Mouse (Mus musculus) E14TG2a.4 (cell line): ENCODE measurements at regions not wholly inside any gene's neighbourhood (a gene's known extent, or its start where the extent isn't known, plus 50 kb on each side); places are given as distances from the start of the nearest gene placed in this dataset.

Experiments used
- CTCF ChIP-seq: conservative IDR thresholded peaks from 2 replicates; pipeline ENCODE4 v1.5.1; 2014; ENCODE audit warnings: low read length
- NANOG ChIP-seq: IDR thresholded peaks from 2 replicates; pipeline ENCODE4 v1.6.1; 2014; ENCODE audit warnings: borderline replicate concordance, low read length, mixed read lengths
- POU5F1 ChIP-seq: IDR thresholded peaks from 2 replicates; pipeline ENCODE4 v1.6.1; 2014; ENCODE audit warnings: low read length, borderline replicate concordance

- TF ChIP-seq CTCF (no peak), POU5F1 (no peak), NANOG (no peak)
Observed at GRCm38 (mm10) chr8:30331201-30331600, 2883.7 kb downstream of the Poteg start.
